Mouse (Mus musculus): ENCODE results near the gene Mapkapk5. TPM values are rescaled to one million over a fixed set of nuclear protein-coding genes. Genes with fewer than 3 reads are reported as not detected.

Mapkapk5 gene
- polyA plus RNA-seq (2015; fragmentation: Nextera tagmentation; extraction: Ambion mirVana): 47.3 and 48.0 TPM in 2 replicates

- peak within 1 kb of the TSS; percentile 98 for H3K9ac ChIP-seq (ENCODE audit: low read depth, low read length)
- peak within 1 kb of the TSS; percentile 95 for H3K27ac ChIP-seq (ENCODE audit: low read length)
- peak within 1 kb of the TSS; percentile 88 for H3K4me2 ChIP-seq (ENCODE audit: low read depth, low read length)
- no peaks in the 10 kb centered on the region for H3K36me3 ChIP-seq (ENCODE audit: control insufficient read depth, insufficient read depth, low read length)
- peak within 1 kb of the TSS; percentile 100 for H3K4me3 ChIP-seq (ENCODE audit: low read length)
- peak; percentile 90 for ATAC-seq
- H3K27me3 ChIP-seq (replicated peaks; ENCODE audit: control insufficient read depth, insufficient read depth, low read length): no peaks in the 10 kb centered on the region
- 2% methylated on average over 53 of the region's 55 CpGs for WGBS
- H3K4me1 ChIP-seq (ENCODE audit: control insufficient read depth, insufficient read depth, low read length): peaks cover 18% of the 10 kb centered on the region
- no peaks in the 10 kb centered on the region for H3K9me3 ChIP-seq (ENCODE audit: control insufficient read depth, low read length)
Measured at GRCm38 (mm10) chr5:121545793-121546529, at the start of gene Mapkapk5. Gene Mapkapk5 (minus strand): TSS chr5:121545905.

GRCm38 (mm10) chr5:121594714-121595313, 49.1 kb upstream of the Mapkapk5 start:
- Histone ChIP-seq H3K4me1 (ENCODE audit: control insufficient read depth, insufficient read depth, low read length) (peaks cover 27% of the 10 kb centered on the region), H3K9ac (ENCODE audit: low read depth, low read length) (no peak overlapping the region), H3K27me3 (replicated peaks; ENCODE audit: control insufficient read depth, insufficient read depth, low read length) (no peaks in the 10 kb centered on the region), H3K36me3 (ENCODE audit: control insufficient read depth, insufficient read depth, low read length) (no peaks in the 10 kb centered on the region), H3K4me2 (ENCODE audit: low read depth, low read length) (no peak overlapping the region), H3K9me3 (ENCODE audit: control insufficient read depth, low read length) (no peaks in the 10 kb centered on the region), H3K4me3 (ENCODE audit: low read length) (no peak overlapping the region), H3K27ac (ENCODE audit: low read length) (no peak overlapping the region)
- ATAC-seq: no peak
- WGBS: 69% methylated on average over 6 of the region's 6 CpGs

DNA sequence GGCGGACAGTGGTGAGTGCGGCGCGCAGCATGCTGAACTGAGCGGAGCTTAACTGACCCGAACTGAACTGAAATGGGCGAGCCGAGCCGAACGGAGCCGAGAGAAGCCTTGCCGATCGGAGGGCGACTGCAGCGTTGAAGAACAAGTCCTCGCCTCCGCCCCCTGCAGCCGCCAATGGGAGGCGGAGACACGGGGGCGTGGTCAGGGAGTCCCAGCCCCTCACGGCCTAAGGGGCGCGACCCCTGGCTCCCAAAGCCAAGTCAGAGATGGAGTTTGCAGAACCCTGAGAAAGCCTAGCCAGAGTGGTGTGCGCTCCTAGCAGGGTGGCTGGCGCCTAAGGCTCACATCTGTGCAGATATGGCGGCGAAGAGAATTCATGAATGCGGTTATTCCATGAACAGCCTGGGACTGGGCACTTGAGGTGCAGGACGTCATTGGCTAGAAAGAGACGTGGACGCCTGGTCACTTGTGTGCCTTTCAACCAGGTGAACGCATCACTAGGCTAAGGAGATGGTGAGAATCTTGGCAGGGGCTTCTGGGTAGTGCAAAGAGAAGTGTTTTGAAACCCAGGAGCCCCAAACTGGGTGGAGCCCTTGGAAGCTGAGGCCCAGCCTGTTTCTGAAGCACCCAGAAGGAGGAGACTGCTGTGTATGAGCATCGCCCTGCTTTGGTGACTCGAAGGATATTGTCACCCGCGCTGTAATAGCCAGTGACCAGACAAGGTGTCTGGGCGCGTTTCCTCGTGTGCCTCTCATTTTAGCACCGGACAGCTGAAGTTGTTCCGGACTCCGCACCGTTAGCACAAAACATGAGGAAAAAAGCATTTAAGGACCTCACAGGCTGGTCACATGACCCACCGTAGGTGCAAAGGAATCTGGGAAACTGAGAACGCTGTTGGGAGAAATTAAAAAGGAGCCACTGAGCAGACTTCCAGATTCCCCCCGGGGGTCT, 48.0 kb upstream of the Mapkapk5 start, which contains the start of gene Aldh2:
Gene Aldh2, minus strand, starts transcription at position 374 of the 951 bp plus-strand sequence.
- H3K4me2 ChIP-seq (ENCODE audit: low read depth, low read length): peak within 1 kb of the TSS; percentile 92
- no peaks in the 10 kb centered on the region for H3K9me3 ChIP-seq (ENCODE audit: control insufficient read depth, low read length)
- H3K4me1 ChIP-seq (ENCODE audit: control insufficient read depth, insufficient read depth, low read length): peaks cover 27% of the 10 kb centered on the region
- no peaks in the 10 kb centered on the region for H3K27me3 ChIP-seq (replicated peaks; ENCODE audit: control insufficient read depth, insufficient read depth, low read length)
- WGBS: 4% methylated on average over 47 of the region's 47 CpGs
- H3K4me3 ChIP-seq (ENCODE audit: low read length): peak within 1 kb of the TSS; percentile 87
- H3K27ac ChIP-seq (ENCODE audit: low read length): peak within 1 kb of the TSS; percentile 87
- no peaks in the 10 kb centered on the region for H3K36me3 ChIP-seq (ENCODE audit: control insufficient read depth, insufficient read depth, low read length)
- peak; percentile 90 for ATAC-seq
- peak within 1 kb of the TSS; percentile 87 for H3K9ac ChIP-seq (ENCODE audit: low read depth, low read length)

- Histone ChIP-seq H3K27ac (ENCODE audit: low read length) (peak overlapping the region; percentile 87), H3K9me3 (ENCODE audit: control insufficient read depth, low read length) (no peaks in the 10 kb centered on the region), H3K9ac (ENCODE audit: low read depth, low read length) (peak overlapping the region; percentile 87), H3K4me3 (ENCODE audit: low read length) (peak overlapping the region; percentile 87), H3K36me3 (ENCODE audit: control insufficient read depth, insufficient read depth, low read length) (no peaks in the 10 kb centered on the region), H3K4me1 (ENCODE audit: control insufficient read depth, insufficient read depth, low read length) (peaks cover 27% of the 10 kb centered on the region), H3K4me2 (ENCODE audit: low read depth, low read length) (peak overlapping the region; percentile 92), H3K27me3 (replicated peaks; ENCODE audit: control insufficient read depth, insufficient read depth, low read length) (no peaks in the 10 kb centered on the region)
- 4% methylated on average over 33 of the region's 33 CpGs for WGBS
- peak; percentile 63 for ATAC-seq
Measured at GRCm38 (mm10) chr5:121592816-121593407, 47.2 kb upstream of the Mapkapk5 start.

GRCm38 (mm10) chr5:121592064-121592815, 46.5 kb upstream of the Mapkapk5 start:
- no peak overlapping the region for H3K27ac ChIP-seq (ENCODE audit: low read length)
- no peak for ATAC-seq

GRCm38 (mm10) chr5:121591417-121592063, 45.8 kb upstream of the Mapkapk5 start:
- Histone ChIP-seq H3K9ac (ENCODE audit: low read depth, low read length) (no peak overlapping the region), H3K9me3 (ENCODE audit: control insufficient read depth, low read length) (no peaks in the 10 kb centered on the region), H3K4me3 (ENCODE audit: low read length) (no peak overlapping the region), H3K4me2 (ENCODE audit: low read depth, low read length) (peak overlapping the region; percentile 92), H3K36me3 (ENCODE audit: control insufficient read depth, insufficient read depth, low read length) (no peaks in the 10 kb centered on the region), H3K27me3 (replicated peaks; ENCODE audit: control insufficient read depth, insufficient read depth, low read length) (no peaks in the 10 kb centered on the region), H3K27ac (ENCODE audit: low read length) (no peak overlapping the region), H3K4me1 (ENCODE audit: control insufficient read depth, insufficient read depth, low read length) (peaks cover 29% of the 10 kb centered on the region)
- no peak for ATAC-seq
- 72% methylated on average over 11 of the region's 11 CpGs for WGBS

More at GRCm38 (mm10) chr5:121592064-121592815, 46.5 kb upstream of the Mapkapk5 start:
- peak overlapping the region; percentile 92 for H3K4me2 ChIP-seq (ENCODE audit: low read depth, low read length)
- no peaks in the 10 kb centered on the region for H3K27me3 ChIP-seq (replicated peaks; ENCODE audit: control insufficient read depth, insufficient read depth, low read length)
- H3K36me3 ChIP-seq (ENCODE audit: control insufficient read depth, insufficient read depth, low read length): no peaks in the 10 kb centered on the region
- 0 out of 2 replicates have a peak overlapping the region, but pooled peaks have one; percentile 87 for H3K9ac ChIP-seq (ENCODE audit: low read depth, low read length)
- peak overlapping the region; percentile 87 for H3K4me3 ChIP-seq (ENCODE audit: low read length)
- H3K4me1 ChIP-seq (ENCODE audit: control insufficient read depth, insufficient read depth, low read length): peaks cover 27% of the 10 kb centered on the region
- 66% methylated on average over 11 of the region's 11 CpGs for WGBS
- no peaks in the 10 kb centered on the region for H3K9me3 ChIP-seq (ENCODE audit: control insufficient read depth, low read length)

DNA sequence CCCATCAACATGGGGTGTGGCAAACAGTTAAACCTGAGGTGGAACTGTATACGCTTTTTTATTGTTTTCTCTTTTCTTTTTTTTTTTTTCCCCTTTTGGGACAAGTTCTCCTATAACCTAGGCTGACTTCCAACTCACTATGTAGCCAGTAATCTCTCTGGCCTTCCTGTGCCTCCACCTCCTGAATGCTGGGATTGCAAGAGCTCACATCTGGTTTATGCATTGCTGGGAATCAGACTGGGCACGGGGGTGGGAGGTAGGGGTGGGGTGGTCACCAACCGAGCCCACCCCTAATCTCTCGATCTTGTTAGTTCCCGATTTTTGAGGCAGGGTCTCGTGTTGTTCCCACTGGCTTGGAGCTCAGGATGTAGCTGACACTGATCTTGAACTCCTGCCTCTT, 44.2 kb upstream of the Mapkapk5 start:
- Histone ChIP-seq H3K4me3 (ENCODE audit: low read length) (no peak overlapping the region), H3K9me3 (ENCODE audit: control insufficient read depth, low read length) (no peaks in the 10 kb centered on the region), H3K36me3 (ENCODE audit: control insufficient read depth, insufficient read depth, low read length) (no peaks in the 10 kb centered on the region), H3K4me2 (ENCODE audit: low read depth, low read length) (no peak overlapping the region), H3K4me1 (ENCODE audit: control insufficient read depth, insufficient read depth, low read length) (peaks cover 26% of the 10 kb centered on the region), H3K27me3 (replicated peaks; ENCODE audit: control insufficient read depth, insufficient read depth, low read length) (no peaks in the 10 kb centered on the region), H3K27ac (ENCODE audit: low read length) (no peak overlapping the region), H3K9ac (ENCODE audit: low read depth, low read length) (no peak overlapping the region)
- WGBS: 81% methylated on average over 6 of the region's 6 CpGs
- ATAC-seq: no peak

DNA sequence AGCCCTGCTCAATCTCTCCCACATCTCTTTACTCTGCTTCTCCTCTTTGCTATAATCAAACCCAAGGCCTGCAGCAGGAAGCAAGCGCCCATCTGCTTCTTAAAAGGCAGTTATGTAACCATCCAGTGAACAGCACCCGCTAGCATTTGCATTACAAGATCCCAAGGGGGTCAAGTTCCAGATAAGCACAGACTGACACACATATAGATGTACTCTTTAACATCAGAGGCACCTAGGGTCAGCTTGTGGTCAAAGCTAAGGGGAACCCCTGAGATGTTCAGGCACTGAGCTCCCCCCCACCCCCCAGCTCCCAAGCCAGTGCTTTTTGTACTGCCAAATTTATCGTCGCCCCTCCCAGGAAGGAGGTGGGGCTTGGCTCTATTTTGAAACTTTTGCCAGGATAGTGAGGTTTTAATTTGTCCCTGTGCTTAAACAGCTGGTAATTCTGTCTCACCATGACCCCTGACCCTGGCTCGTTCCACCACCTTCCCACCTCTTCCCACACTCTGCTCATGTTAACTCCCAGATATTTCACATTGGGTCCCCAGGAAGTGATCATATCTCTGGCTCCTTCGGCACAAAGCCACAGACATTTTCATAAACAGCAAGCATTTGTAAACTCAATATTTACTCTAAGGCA, 40.8 kb upstream of the Mapkapk5 start:
- Histone ChIP-seq H3K4me1 (ENCODE audit: control insufficient read depth, insufficient read depth, low read length) (peaks cover 19% of the 10 kb centered on the region), H3K27me3 (replicated peaks; ENCODE audit: control insufficient read depth, insufficient read depth, low read length) (no peaks in the 10 kb centered on the region), H3K27ac (ENCODE audit: low read length) (peak overlapping the region; percentile 76), H3K9ac (ENCODE audit: low read depth, low read length) (peak overlapping the region; percentile 34; the same call in 1 of the 2 replicates), H3K4me2 (ENCODE audit: low read depth, low read length) (no peak overlapping the region), H3K4me3 (ENCODE audit: low read length) (no peak overlapping the region), H3K36me3 (ENCODE audit: control insufficient read depth, insufficient read depth, low read length) (no peaks in the 10 kb centered on the region), H3K9me3 (ENCODE audit: control insufficient read depth, low read length) (no peaks in the 10 kb centered on the region)
- 50% methylated on average over 6 of the region's 6 CpGs for WGBS
- ATAC-seq: no peak
